Mouse (Mus musculus): Measurements from ENCODE around the gene Dgkg. TPM values are rescaled to one million over a fixed set of nuclear protein-coding genes. Genes with fewer than 3 reads are reported as not detected.

The Dgkg gene
- polyA plus RNA-seq, 1 experiment from 2014 or later, result 2.1 TPM

GRCm38 (mm10) chr16:22655223-22655622 lies 1.8 kb downstream of the Dgkg start:
- DNase-seq (ENCODE audit: low spot score), result no peak
- H3K36me3 ChIP-seq (ENCODE audit: control insufficient read depth, insufficient read depth, low read length), result no peaks in the 10 kb centered on the region
- H3K4me1 ChIP-seq (ENCODE audit: control insufficient read depth, insufficient read depth, low read length), result peaks cover 3% of the 10 kb centered on the region; the same call in 1 of the 2 replicates
- no peak for ATAC-seq
- H3K27ac ChIP-seq (ENCODE audit: low read depth, low read length), result no peak overlapping the region
- no peak overlapping the region for H3K9ac ChIP-seq (ENCODE audit: low read length)
- H3K27me3 ChIP-seq (replicated peaks; ENCODE audit: control insufficient read depth, insufficient read depth, low read length), result peaks cover 26% of the 10 kb centered on the region
- H3K4me3 ChIP-seq (ENCODE audit: low read depth, low read length), result no peak overlapping the region
- 72% methylated on average over 5 of the region's 5 CpGs for WGBS
- H3K9me3 ChIP-seq (replicated peaks; ENCODE audit: control insufficient read depth, low read length), result no peaks in the 10 kb centered on the region
- no peak overlapping the region for H3K4me2 ChIP-seq (ENCODE audit: low read length)

GRCm38 (mm10) chr16:22654477-22654835 lies 2.6 kb downstream of the Dgkg start:
- no peak overlapping the region for H3K4me2 ChIP-seq (ENCODE audit: low read length)
- 66% methylated on average over 2 of the region's 2 CpGs for WGBS
- H3K27ac ChIP-seq (ENCODE audit: low read depth, low read length), result no peak overlapping the region
- peaks cover 3% of the 10 kb centered on the region; the same call in 1 of the 2 replicates for H3K4me1 ChIP-seq (ENCODE audit: control insufficient read depth, insufficient read depth, low read length)
- ATAC-seq, result no peak
- H3K9me3 ChIP-seq (replicated peaks; ENCODE audit: control insufficient read depth, low read length), result no peaks in the 10 kb centered on the region
- no peak for DNase-seq (ENCODE audit: low spot score)
- H3K36me3 ChIP-seq (ENCODE audit: control insufficient read depth, insufficient read depth, low read length), result no peaks in the 10 kb centered on the region
- no peak overlapping the region for H3K9ac ChIP-seq (ENCODE audit: low read length)
- peaks cover 26% of the 10 kb centered on the region for H3K27me3 ChIP-seq (replicated peaks; ENCODE audit: control insufficient read depth, insufficient read depth, low read length)
- no peak overlapping the region for H3K4me3 ChIP-seq (ENCODE audit: low read depth, low read length)

GRCm38 (mm10) chr16:22653817-22654476 lies 3.1 kb downstream of the Dgkg start:
- no peak overlapping the region for H3K27ac ChIP-seq (ENCODE audit: low read depth, low read length)
- no peak overlapping the region for H3K9ac ChIP-seq (ENCODE audit: low read length)
- 90% methylated on average over 11 of the region's 11 CpGs for WGBS
- no peak overlapping the region for H3K4me2 ChIP-seq (ENCODE audit: low read length)
- H3K9me3 ChIP-seq (replicated peaks; ENCODE audit: control insufficient read depth, low read length), result no peaks in the 10 kb centered on the region
- no peak overlapping the region for H3K4me3 ChIP-seq (ENCODE audit: low read depth, low read length)
- peaks cover 3% of the 10 kb centered on the region; the same call in 1 of the 2 replicates for H3K4me1 ChIP-seq (ENCODE audit: control insufficient read depth, insufficient read depth, low read length)
- H3K36me3 ChIP-seq (ENCODE audit: control insufficient read depth, insufficient read depth, low read length), result no peaks in the 10 kb centered on the region
- ATAC-seq, result no peak
- peaks cover 25% of the 10 kb centered on the region for H3K27me3 ChIP-seq (replicated peaks; ENCODE audit: control insufficient read depth, insufficient read depth, low read length)
- DNase-seq (ENCODE audit: low spot score), result no peak

- ATAC-seq, result no peak
- H3K4me2 ChIP-seq (ENCODE audit: low read length), result no peak overlapping the region
- WGBS, result 69% methylated on average over 3 of the region's 3 CpGs
These were observed 5.8 kb downstream of the Dgkg start for GRCm38 (mm10) chr16:22651244-22651643.

GRCm38 (mm10) chr16:22645256-22645655 lies 11.8 kb downstream of the Dgkg start:
- no peaks in the 10 kb centered on the region for H3K9me3 ChIP-seq (replicated peaks; ENCODE audit: control insufficient read depth, low read length)
- no peak overlapping the region for H3K4me3 ChIP-seq (ENCODE audit: low read depth, low read length)
- H3K27me3 ChIP-seq (replicated peaks; ENCODE audit: control insufficient read depth, insufficient read depth, low read length), result no peaks in the 10 kb centered on the region
- H3K4me2 ChIP-seq (ENCODE audit: low read length), result no peak overlapping the region
- ATAC-seq (no peak), DNase-seq (ENCODE audit: low spot score) (no peak)
- H3K9ac ChIP-seq (ENCODE audit: low read length), result no peak overlapping the region
- WGBS, result 88% methylated on average over 1 of the region's 1 CpGs
- no peak overlapping the region for H3K27ac ChIP-seq (ENCODE audit: low read depth, low read length)
- H3K36me3 ChIP-seq (ENCODE audit: control insufficient read depth, insufficient read depth, low read length), result no peaks in the 10 kb centered on the region
- no peaks in the 10 kb centered on the region for H3K4me1 ChIP-seq (ENCODE audit: control insufficient read depth, insufficient read depth, low read length)

More at GRCm38 (mm10) chr16:22651244-22651643, 5.8 kb downstream of the Dgkg start:
- no peak overlapping the region for H3K9ac ChIP-seq (ENCODE audit: low read length)
- H3K4me3 ChIP-seq (ENCODE audit: low read depth, low read length), result no peak overlapping the region
- DNase-seq (ENCODE audit: low spot score), result no peak
- H3K27ac ChIP-seq (ENCODE audit: low read depth, low read length), result no peak overlapping the region
- H3K9me3 ChIP-seq (replicated peaks; ENCODE audit: control insufficient read depth, low read length), result no peaks in the 10 kb centered on the region
- H3K27me3 ChIP-seq (replicated peaks; ENCODE audit: control insufficient read depth, insufficient read depth, low read length), result peaks cover 5% of the 10 kb centered on the region
- no peaks in the 10 kb centered on the region for H3K36me3 ChIP-seq (ENCODE audit: control insufficient read depth, insufficient read depth, low read length)
- H3K4me1 ChIP-seq (ENCODE audit: control insufficient read depth, insufficient read depth, low read length), result no peaks in the 10 kb centered on the region

- 38% methylated on average over 8 of the region's 8 CpGs for WGBS
- Histone ChIP-seq H3K4me1 (ENCODE audit: control insufficient read depth, insufficient read depth, low read length) (no peaks in the 10 kb centered on the region), H3K36me3 (ENCODE audit: control insufficient read depth, insufficient read depth, low read length) (no peaks in the 10 kb centered on the region), H3K4me3 (ENCODE audit: low read depth, low read length) (no peak overlapping the region), H3K27me3 (replicated peaks; ENCODE audit: control insufficient read depth, insufficient read depth, low read length) (no peaks in the 10 kb centered on the region), H3K27ac (ENCODE audit: low read depth, low read length) (no peak overlapping the region), H3K4me2 (ENCODE audit: low read length) (no peak overlapping the region), H3K9ac (ENCODE audit: low read length) (no peak overlapping the region), H3K9me3 (replicated peaks; ENCODE audit: control insufficient read depth, low read length) (no peaks in the 10 kb centered on the region)
- DNase-seq (ENCODE audit: low spot score) (no peak), ATAC-seq (no peak)
These were observed 13.6 kb downstream of the Dgkg start for GRCm38 (mm10) chr16:22643460-22643859.

GRCm38 (mm10) chr16:22642953-22643352 lies 14.1 kb downstream of the Dgkg start:
- Histone ChIP-seq H3K9me3 (replicated peaks; ENCODE audit: control insufficient read depth, low read length) (no peaks in the 10 kb centered on the region), H3K27ac (ENCODE audit: low read depth, low read length) (no peak overlapping the region), H3K9ac (ENCODE audit: low read length) (no peak overlapping the region), H3K36me3 (ENCODE audit: control insufficient read depth, insufficient read depth, low read length) (no peaks in the 10 kb centered on the region), H3K4me1 (ENCODE audit: control insufficient read depth, insufficient read depth, low read length) (no peaks in the 10 kb centered on the region), H3K4me2 (ENCODE audit: low read length) (no peak overlapping the region), H3K27me3 (replicated peaks; ENCODE audit: control insufficient read depth, insufficient read depth, low read length) (no peaks in the 10 kb centered on the region), H3K4me3 (ENCODE audit: low read depth, low read length) (no peak overlapping the region)
- ATAC-seq (no peak), DNase-seq (ENCODE audit: low spot score) (no peak)
- 83% methylated on average over 6 of the region's 6 CpGs for WGBS

GRCm38 (mm10) chr16:22642054-22642453 lies 15.0 kb downstream of the Dgkg start:
- Histone ChIP-seq H3K4me3 (ENCODE audit: low read depth, low read length) (no peak overlapping the region), H3K9ac (ENCODE audit: low read length) (no peak overlapping the region), H3K27me3 (replicated peaks; ENCODE audit: control insufficient read depth, insufficient read depth, low read length) (no peaks in the 10 kb centered on the region), H3K36me3 (ENCODE audit: control insufficient read depth, insufficient read depth, low read length) (no peaks in the 10 kb centered on the region), H3K9me3 (replicated peaks; ENCODE audit: control insufficient read depth, low read length) (no peaks in the 10 kb centered on the region), H3K4me2 (ENCODE audit: low read length) (no peak overlapping the region), H3K27ac (ENCODE audit: low read depth, low read length) (no peak overlapping the region), H3K4me1 (ENCODE audit: control insufficient read depth, insufficient read depth, low read length) (no peaks in the 10 kb centered on the region)
- DNase-seq (ENCODE audit: low spot score), result no peak
- ATAC-seq, result no peak
- WGBS, result 73% methylated on average over 4 of the region's 4 CpGs

GRCm38 (mm10) chr16:22641588-22641987 lies 15.4 kb downstream of the Dgkg start:
- H3K27me3 ChIP-seq (replicated peaks; ENCODE audit: control insufficient read depth, insufficient read depth, low read length), result no peaks in the 10 kb centered on the region
- H3K9ac ChIP-seq (ENCODE audit: low read length), result no peak overlapping the region
- WGBS, result 28% methylated on average over 9 of the region's 9 CpGs
- ATAC-seq (no peak), DNase-seq (ENCODE audit: low spot score) (no peak)
- no peaks in the 10 kb centered on the region for H3K9me3 ChIP-seq (replicated peaks; ENCODE audit: control insufficient read depth, low read length)
- no peaks in the 10 kb centered on the region for H3K36me3 ChIP-seq (ENCODE audit: control insufficient read depth, insufficient read depth, low read length)
- no peak overlapping the region for H3K27ac ChIP-seq (ENCODE audit: low read depth, low read length)
- no peak overlapping the region for H3K4me2 ChIP-seq (ENCODE audit: low read length)
- H3K4me3 ChIP-seq (ENCODE audit: low read depth, low read length), result no peak overlapping the region
- H3K4me1 ChIP-seq (ENCODE audit: control insufficient read depth, insufficient read depth, low read length), result no peaks in the 10 kb centered on the region

Measured in forebrain, embryonic 14.5 days (tissue).